Mouse (Mus musculus) mouse embryonic stem cell (cell line): ENCODE results near the gene Mctp2.
"Not testable (repeated sequence)": the region's sequence is repeated elsewhere in the genome, so short reads cannot be mapped to it uniquely, and the experiment has no call there.

Source experiments
- in situ Hi-C, 2 experiments: fragments of 300-500 bp; cut with MboI; formaldehyde crosslinking; loops; 1 replicate in 1 of 2; 3 replicates in 1 of 2; pipeline ENCODE4 v1.14.3; 2019 to 2020; ENCODE audit warnings: low sequenced_read_pairs in 2 of 2, low pct_unique_long_range_greater_than_20kb in 1 of 2, mixed read lengths in 1 of 2; ENCODE audit not compliant: unreplicated experiment in 1 of 2

Mctp2 gene

GRCm38 (mm10) chr7:72292232-72292913, 14.0 kb downstream of the Mctp2 start:
- in situ Hi-C loops = no loop called here

GRCm38 (mm10) chr7:72280721-72281120, 25.7 kb downstream of the Mctp2 start:
- in situ Hi-C loops = no loop called here

- in situ Hi-C loops = no loop called here
Observed at GRCm38 (mm10) chr7:72278412-72278811, 28.0 kb downstream of the Mctp2 start.

- in situ Hi-C loops = no loop called here
Observed at GRCm38 (mm10) chr7:72275513-72275912, 30.9 kb downstream of the Mctp2 start.

DNA sequence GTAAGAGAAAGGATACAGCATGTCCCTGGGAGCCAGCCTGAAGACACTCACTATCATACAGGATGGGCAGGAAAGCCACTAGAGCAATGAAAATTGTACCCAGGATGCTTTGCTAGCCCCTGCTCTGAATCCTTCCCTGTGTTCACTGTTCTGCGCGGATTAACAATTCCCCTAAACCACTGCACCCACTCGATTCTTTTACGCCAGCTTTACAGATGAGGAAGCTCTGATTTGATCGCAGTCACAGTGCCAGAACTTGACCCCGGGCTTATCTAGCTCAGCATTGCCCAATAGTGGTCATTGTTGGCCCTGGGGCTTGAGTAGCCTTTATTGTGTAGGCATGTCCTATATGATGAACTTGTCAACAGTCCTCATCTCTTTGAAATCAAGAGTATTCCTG, 34.9 kb downstream of the Mctp2 start:
- in situ Hi-C loops = no loop called here

DNA sequence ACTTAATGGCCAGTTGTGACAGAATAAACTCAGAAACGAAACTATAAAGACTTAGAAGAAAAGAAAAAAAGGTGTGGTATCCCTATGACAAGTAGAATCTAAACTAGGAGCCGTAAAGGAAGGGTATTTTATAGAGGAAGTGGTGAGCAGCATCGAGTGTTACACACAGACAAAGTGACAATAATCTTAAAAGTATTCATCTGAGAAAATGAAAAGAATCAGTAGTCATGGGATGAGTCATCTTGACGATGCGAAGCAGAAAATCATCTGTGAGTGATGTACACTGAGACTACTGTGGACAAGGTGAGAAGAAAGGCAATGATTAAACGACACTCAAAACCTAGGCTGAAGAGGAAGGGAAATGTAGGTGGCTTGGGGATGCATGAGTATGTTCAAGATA, 36.4 kb downstream of the Mctp2 start:
- in situ Hi-C loops = no loop called here

DNA sequence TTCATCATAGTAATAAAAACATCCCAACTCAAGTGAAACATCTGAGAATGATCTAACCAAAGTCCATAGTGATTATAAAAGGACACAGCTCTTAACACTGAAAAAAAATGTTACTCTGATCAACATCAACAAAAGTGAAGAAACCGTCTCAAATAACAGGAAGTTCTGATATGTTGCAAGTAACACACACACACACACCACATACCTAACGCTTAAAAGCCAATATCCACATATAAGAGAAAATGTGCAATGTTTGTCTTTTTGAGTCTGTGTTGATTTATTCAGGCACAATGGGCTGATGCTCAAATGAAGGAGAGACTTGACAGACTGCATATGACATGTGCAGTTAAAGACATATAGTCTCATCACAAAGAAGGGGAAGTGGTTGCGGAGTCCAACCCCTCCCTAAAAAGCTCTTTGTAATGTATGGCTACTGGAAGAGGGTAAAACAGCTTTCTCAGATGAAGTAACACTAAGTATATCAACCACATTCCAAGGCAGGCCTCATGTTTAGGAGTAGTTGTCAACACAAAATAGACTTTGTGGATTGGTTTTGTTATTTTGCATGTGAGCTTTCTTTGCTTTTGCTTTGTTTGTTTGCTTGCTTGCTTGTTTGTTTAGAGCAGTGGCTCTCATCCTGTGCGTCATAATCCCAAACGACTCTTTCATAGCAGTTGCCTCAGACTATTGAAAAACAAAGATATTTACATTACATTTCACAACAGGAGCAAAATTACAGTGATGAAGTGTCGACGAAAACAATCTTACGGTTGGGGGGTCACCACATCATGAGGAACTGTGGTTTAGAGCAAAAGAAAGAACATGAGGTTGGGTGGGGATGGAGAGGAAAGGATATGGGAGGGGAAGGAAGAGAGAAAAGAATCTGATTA, 45.4 kb downstream of the Mctp2 start:
- in situ Hi-C loops = no loop called here

- in situ Hi-C loops = no loop called here
Observed at GRCm38 (mm10) chr7:72259045-72259444, 47.4 kb downstream of the Mctp2 start.

GRCm38 (mm10) chr7:72250326-72250725, 56.1 kb downstream of the Mctp2 start:
- in situ Hi-C loops = not testable (repeated sequence)

DNA sequence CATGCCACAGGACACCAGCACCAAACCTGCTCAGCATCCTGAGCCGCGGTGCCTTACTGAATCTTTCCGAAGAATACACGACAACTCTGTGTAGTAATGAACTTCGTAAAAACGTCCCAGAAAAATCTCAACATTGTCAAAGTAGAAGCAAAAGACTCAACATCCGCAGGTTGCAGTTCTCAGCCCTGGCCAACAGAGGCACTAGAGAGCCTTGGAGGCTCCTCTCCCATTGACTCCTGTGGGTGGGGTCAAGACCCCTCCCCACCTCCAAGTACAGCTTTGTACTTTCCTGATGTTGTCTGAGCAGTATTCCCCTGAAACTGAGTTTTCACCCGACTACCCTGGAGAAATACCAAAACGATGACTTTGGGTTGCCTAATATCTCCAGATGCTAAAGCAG, 65.1 kb downstream of the Mctp2 start:
- in situ Hi-C loops = loop anchor here (10.0 to 25.0 kb wide), 2 partner anchors 114 to 121 kb away; no protein-coding TSS in a partner anchor

DNA sequence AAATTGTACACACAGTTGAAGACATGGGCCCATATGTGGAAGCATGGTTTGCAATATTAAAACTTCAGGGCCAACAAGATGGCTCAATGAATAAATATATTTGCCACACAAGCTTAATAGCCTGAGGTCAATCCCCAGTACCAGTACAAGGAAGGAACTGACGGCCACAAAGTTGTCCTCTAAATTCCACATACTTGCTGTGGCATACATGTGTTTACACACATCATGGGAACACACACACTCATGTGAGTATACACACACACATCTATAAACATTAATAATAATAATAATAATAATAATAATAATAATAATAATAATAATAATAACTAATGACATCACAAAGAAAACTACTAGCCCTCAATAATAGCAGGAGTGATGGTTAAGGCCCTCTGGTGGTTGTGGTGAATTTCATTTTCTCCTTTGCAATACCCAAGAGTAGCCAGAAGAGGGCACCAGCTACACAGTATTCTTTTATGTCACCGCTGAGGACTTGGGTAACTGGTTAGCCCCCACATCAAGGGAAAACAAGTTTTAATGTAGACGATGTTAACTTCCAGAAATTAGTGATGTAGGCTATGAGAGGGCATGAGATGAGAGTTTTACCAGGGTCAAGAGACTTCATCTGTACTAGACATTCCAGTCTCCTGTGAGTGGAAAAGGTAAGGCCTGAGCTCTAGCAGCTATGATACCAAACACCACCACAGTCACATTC, 66.5 kb downstream of the Mctp2 start:
- in situ Hi-C loops = loop anchor here (10.0 to 25.0 kb wide), 2 partner anchors 115 to 122 kb away; no protein-coding TSS in a partner anchor

DNA sequence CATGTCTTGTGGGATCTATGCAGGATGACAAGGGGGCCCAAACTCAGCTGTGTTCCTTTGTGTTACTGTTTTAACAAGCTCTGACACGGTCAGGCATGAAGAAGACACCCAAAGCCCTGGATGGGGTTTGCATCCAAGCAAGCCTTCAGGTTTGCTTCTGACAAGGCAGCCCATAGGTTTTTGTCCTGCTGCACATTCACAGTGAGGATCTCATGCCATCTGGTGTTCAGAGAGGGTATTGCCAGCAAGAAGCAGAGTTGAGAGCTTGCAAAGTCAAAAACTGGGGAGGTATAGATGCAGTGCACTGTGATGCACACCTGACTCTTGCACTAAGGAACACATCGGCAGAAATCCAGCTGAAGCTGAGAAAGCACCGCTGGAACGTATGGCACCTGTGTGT, 67.8 kb downstream of the Mctp2 start:
- in situ Hi-C loops = loop anchor here in 1 of 2 experiments (25.0 kb wide), 1 partner anchor 124 kb away; no protein-coding TSS in a partner anchor

DNA sequence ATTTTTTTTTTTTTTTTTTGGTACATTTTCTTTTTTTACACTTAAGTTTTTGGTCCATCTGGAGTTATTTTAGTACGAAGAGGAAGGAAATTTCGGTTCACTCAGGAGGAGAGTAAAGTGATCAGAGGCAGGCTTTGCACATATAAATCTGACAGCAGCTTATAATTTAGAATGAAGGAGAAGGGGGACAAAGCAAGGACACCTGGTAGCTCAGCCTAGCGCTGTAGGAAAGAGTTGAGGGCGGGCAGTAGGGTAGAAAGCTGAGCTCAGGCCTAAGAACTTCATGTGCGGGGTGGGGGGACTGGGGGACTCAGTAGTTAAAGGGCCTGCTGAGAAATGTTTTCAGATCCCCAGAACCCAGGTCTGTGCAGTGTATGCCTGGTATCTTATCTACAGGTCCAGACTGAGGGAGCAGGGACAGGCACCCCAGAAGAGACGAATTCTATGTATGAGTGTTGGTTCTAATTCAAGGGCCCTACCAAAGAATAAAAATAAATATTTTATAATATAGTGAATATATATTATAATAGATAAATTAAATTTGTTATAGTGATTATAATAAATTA, 71.9 kb downstream of the Mctp2 start:
- in situ Hi-C loops = loop anchor here in 1 of 2 experiments (25.0 kb wide), 1 partner anchor 128 kb away; no protein-coding TSS in a partner anchor

GRCm38 (mm10) chr7:72231182-72231877, 75.1 kb downstream of the Mctp2 start:
- in situ Hi-C loops = loop anchor here in 1 of 2 experiments (25.0 kb wide), 1 partner anchor 131 kb away; no protein-coding TSS in a partner anchor

DNA sequence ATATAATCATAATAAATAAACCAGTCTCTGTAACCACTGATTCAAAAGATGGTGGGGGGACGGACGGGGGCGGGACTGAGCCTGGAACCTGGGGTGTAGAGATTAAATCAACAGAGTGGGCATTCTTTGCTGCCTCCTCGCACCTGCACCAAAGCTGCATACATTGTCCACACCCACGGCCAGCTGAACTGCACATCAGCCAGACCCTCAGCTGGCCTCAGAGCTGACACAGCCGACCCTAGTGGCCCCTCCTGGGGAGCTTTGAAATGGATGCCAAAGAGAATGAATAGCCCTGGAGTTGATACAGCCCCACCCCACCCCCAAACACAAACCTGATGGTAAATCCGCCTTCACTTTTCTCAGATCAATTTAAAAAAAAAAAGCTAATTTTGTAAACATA, 76.5 kb downstream of the Mctp2 start:
- in situ Hi-C loops = loop anchor here in 1 of 2 experiments (25.0 kb wide), 1 partner anchor 132 kb away; no protein-coding TSS in a partner anchor

- in situ Hi-C loops = no loop called here
Observed at GRCm38 (mm10) chr7:72223558-72223957, 82.8 kb downstream of the Mctp2 start.

GRCm38 (mm10) chr7:72222532-72222931, 83.9 kb downstream of the Mctp2 start:
- in situ Hi-C loops = no loop called here

DNA sequence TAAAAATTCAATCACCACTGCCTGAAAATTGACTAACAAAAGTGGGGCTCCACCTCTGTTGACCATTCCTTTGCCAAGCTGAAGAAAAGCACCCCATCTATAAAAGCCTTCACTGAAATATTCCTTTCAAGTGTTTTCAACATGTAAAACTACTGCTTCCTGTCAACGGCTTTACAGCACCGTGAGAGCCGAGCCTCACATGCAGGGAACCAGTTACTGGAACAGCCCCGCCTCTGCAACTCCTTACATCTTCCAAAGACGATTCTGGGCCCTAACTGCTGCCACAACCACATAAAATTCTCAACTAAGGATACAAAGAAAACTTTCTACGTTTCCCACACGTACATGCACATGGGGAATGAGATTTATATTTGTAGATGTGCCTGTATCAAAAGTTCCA, 88.4 kb downstream of the Mctp2 start:
- in situ Hi-C loops = no loop called here
